Mouse (Mus musculus): Measurements from ENCODE around the gene Btbd9.

- TF ChIP-seq CTCF (conservative IDR thresholded peaks at IDR 0.05; ENCODE audit: insufficient read depth, insufficient read length, low read depth, low read length) (no peak), POLR2A (IDR thresholded peaks at IDR 0.05; ENCODE audit: low read depth, low read length) (no peak)
These were observed 221.9 kb downstream of the Btbd9 start for GRCm38 (mm10) chr17:30354381-30354780.
